Mouse (Mus musculus) lung, postnatal 0 days (tissue): Measurements from ENCODE around the gene Scrg1. TPM values are rescaled to one million over a fixed set of nuclear protein-coding genes. Genes with fewer than 3 reads are reported as not detected.

Experiments
- ATAC-seq: fragments of 200-750 bp; cut with Nextera tagmentation; 2 replicates; pipeline ENCODE4 v1.8.0; 2017; ENCODE audit warnings: moderate library complexity
- DNase-seq: peaks from one replicate; pipeline ENCODE4 v3.0.0-alpha.2; 2016; ENCODE audit warnings: low spot score
- H3K27ac ChIP-seq: fragments of 300-500 bp; sonication (generic); 2 replicates; pipeline ENCODE4 v1.5.1; 2014; ENCODE audit warnings: antibody characterized with exemption, mild to moderate bottlenecking, low read length, mixed read lengths
- H3K27me3 ChIP-seq: fragments of 300-500 bp; sonication (generic); replicated peaks from 2 replicates; pipeline ENCODE4 v1.6.1; 2014; ENCODE audit warnings: low read length, mixed read lengths; ENCODE audit not compliant: insufficient read depth
- H3K36me3 ChIP-seq: fragments of 300-500 bp; sonication (generic); 2 replicates; pipeline ENCODE4 v1.6.1; 2014; ENCODE audit warnings: low read length, mixed read lengths; ENCODE audit not compliant: insufficient read depth
- H3K4me1 ChIP-seq: fragments of 300-500 bp; sonication (generic); 2 replicates; pipeline ENCODE4 v1.6.1; 2014; ENCODE audit warnings: antibody characterized with exemption, low read depth, low read length, mixed read lengths; ENCODE audit not compliant: insufficient read depth
- H3K4me2 ChIP-seq: fragments of 300-500 bp; sonication (generic); replicated peaks from 2 replicates; pipeline ENCODE4 v1.6.1; 2014; ENCODE audit warnings: low read depth, mild to moderate bottlenecking, low read length, moderate library complexity, mixed read lengths
- H3K4me3 ChIP-seq: fragments of 300-500 bp; sonication (generic); 2 replicates; pipeline ENCODE4 v1.5.1; 2014; ENCODE audit warnings: low read depth, low read length
- H3K9ac ChIP-seq: fragments of 300-500 bp; sonication (generic); replicated peaks from 2 replicates; pipeline ENCODE4 v1.6.1; 2014; ENCODE audit warnings: low read depth, mild to moderate bottlenecking
- H3K9me3 ChIP-seq: fragments of 300-500 bp; sonication (generic); 2 replicates; pipeline ENCODE4 v1.6.1; 2016; ENCODE audit warnings: low read length, mixed read lengths
- CTCF ChIP-seq: IDR thresholded peaks from 2 replicates; pipeline ENCODE4 v1.5.1; 2016; ENCODE audit warnings: antibody characterized with exemption, mild to moderate bottlenecking
- EP300 ChIP-seq: IDR thresholded peaks from 2 replicates; pipeline ENCODE4 v1.6.1; 2016; ENCODE audit warnings: antibody characterized with exemption, mild to moderate bottlenecking, control low read depth
- WGBS: fragments of 180-500 bp; shearing (Covaris S2); extraction: QIAGEN DNeasy Blood & Tissue Kit; methylation state at CpG from one replicate; pipeline ENCODE4 v1.1.7; 2014; 5-methylcytosine and 5-hydroxymethylcytosine counted together
- polyA plus RNA-seq: library from polyadenylated mRNA; unstranded; fragments of >200 nt; fragmentation: Nextera tagmentation; extraction: Ambion mirVana; gene quantifications from 2 replicates; pipeline ENCODE4 v1.2.1, GENCODE M21; 2015

Scrg1 gene
- polyA plus RNA-seq, 1 experiment from 2014 or later, result 0.47 TPM

- no peak overlapping the region for H3K4me3 ChIP-seq
- DNase-seq, result peak; percentile 19
- no peak overlapping the region for H3K27ac ChIP-seq
- no peaks in the 10 kb centered on the region for H3K4me1 ChIP-seq
- 32% methylated on average over 1 of the region's 1 CpGs for WGBS
- no peak for ATAC-seq
- H3K9ac ChIP-seq, result no peak overlapping the region
- no peaks in the 10 kb centered on the region for H3K9me3 ChIP-seq
- no peaks in the 10 kb centered on the region for H3K27me3 ChIP-seq
- no peak overlapping the region for H3K4me2 ChIP-seq
- H3K36me3 ChIP-seq, result no peaks in the 10 kb centered on the region
- no peak for TF ChIP-seq CTCF
- TF ChIP-seq EP300, result no peak
Measured at GRCm38 (mm10) chr8:57462839-57463238, 7.1 kb downstream of the Scrg1 start.

- Histone ChIP-seq H3K4me2 (no peak overlapping the region), H3K9me3 (no peaks in the 10 kb centered on the region), H3K27ac (no peak overlapping the region), H3K36me3 (no peaks in the 10 kb centered on the region), H3K9ac (no peak overlapping the region), H3K4me1 (no peaks in the 10 kb centered on the region), H3K27me3 (no peaks in the 10 kb centered on the region), H3K4me3 (no peak overlapping the region)
- DNase-seq (no peak), ATAC-seq (no peak)
- 77% methylated on average over 3 of the region's 3 CpGs for WGBS
- TF ChIP-seq CTCF, result no peak
- no peak for TF ChIP-seq EP300
Measured at GRCm38 (mm10) chr8:57463757-57464156, 8.0 kb downstream of the Scrg1 start.

GRCm38 (mm10) chr8:57468624-57469023 lies 12.9 kb downstream of the Scrg1 start:
- Histone ChIP-seq H3K4me1 (no peaks in the 10 kb centered on the region), H3K27me3 (no peaks in the 10 kb centered on the region), H3K36me3 (no peaks in the 10 kb centered on the region), H3K27ac (no peak overlapping the region), H3K4me3 (no peak overlapping the region), H3K9ac (no peak overlapping the region), H3K4me2 (no peak overlapping the region), H3K9me3 (no peaks in the 10 kb centered on the region)
- 24% methylated on average over 5 of the region's 5 CpGs for WGBS
- peak; percentile 70 for ATAC-seq
- no peak for TF ChIP-seq CTCF
- peak; percentile 64 for DNase-seq

GRCm38 (mm10) chr8:57470863-57471262 lies 15.1 kb downstream of the Scrg1 start:
- no peak overlapping the region for H3K4me2 ChIP-seq
- H3K9me3 ChIP-seq, result no peaks in the 10 kb centered on the region
- H3K27ac ChIP-seq, result no peak overlapping the region
- no peaks in the 10 kb centered on the region for H3K27me3 ChIP-seq
- 87% methylated on average over 5 of the region's 5 CpGs for whole genome bisulfite sequencing
- no peaks in the 10 kb centered on the region for H3K4me1 ChIP-seq
- DNase-seq (no peak), ATAC-seq (no peak)
- TF ChIP-seq CTCF (no peak), EP300 (no peak)
- H3K4me3 ChIP-seq, result no peak overlapping the region
- H3K36me3 ChIP-seq, result no peaks in the 10 kb centered on the region
- H3K9ac ChIP-seq, result no peak overlapping the region

GRCm38 (mm10) chr8:57473751-57474150 lies 18.0 kb downstream of the Scrg1 start:
- 54% methylated on average over 6 of the region's 6 CpGs for WGBS
- Histone ChIP-seq H3K4me3 (no peak overlapping the region), H3K27me3 (no peaks in the 10 kb centered on the region), H3K27ac (no peak overlapping the region), H3K4me2 (no peak overlapping the region), H3K9me3 (no peaks in the 10 kb centered on the region), H3K4me1 (no peaks in the 10 kb centered on the region), H3K36me3 (no peaks in the 10 kb centered on the region), H3K9ac (no peak overlapping the region)
- no peak for TF ChIP-seq EP300
- no peak for TF ChIP-seq CTCF
- DNase-seq (peak; percentile 16), ATAC-seq (peak; percentile 19; the same call in 1 of the 2 replicates)

- H3K4me1 ChIP-seq, result no peaks in the 10 kb centered on the region
- no peak overlapping the region for H3K27ac ChIP-seq
- H3K4me3 ChIP-seq, result no peak overlapping the region
- no peaks in the 10 kb centered on the region for H3K27me3 ChIP-seq
- TF ChIP-seq CTCF (no peak), EP300 (no peak)
- ATAC-seq (no peak), DNase-seq (no peak)
- H3K4me2 ChIP-seq, result no peak overlapping the region
- no peaks in the 10 kb centered on the region for H3K9me3 ChIP-seq
- H3K9ac ChIP-seq, result no peak overlapping the region
- 38% methylated on average over 3 of the region's 3 CpGs for WGBS
- H3K36me3 ChIP-seq, result no peaks in the 10 kb centered on the region
Measured at GRCm38 (mm10) chr8:57478406-57478805, 22.7 kb downstream of the Scrg1 start.

GRCm38 (mm10) chr8:57479700-57480099 lies 24.0 kb downstream of the Scrg1 start:
- Histone ChIP-seq H3K9me3 (no peaks in the 10 kb centered on the region), H3K4me3 (no peak overlapping the region), H3K27me3 (no peaks in the 10 kb centered on the region), H3K27ac (no peak overlapping the region), H3K4me2 (no peak overlapping the region), H3K36me3 (no peaks in the 10 kb centered on the region), H3K9ac (no peak overlapping the region), H3K4me1 (no peaks in the 10 kb centered on the region)
- no peak for DNase-seq
- TF ChIP-seq EP300 (no peak), CTCF (no peak)
- no peak for ATAC-seq
- WGBS, result 90% methylated on average over 8 of the region's 8 CpGs
